Mouse (Mus musculus) embryo, embryonic 11 days (tissue): ENCODE results near the gene Prkn.

Experiments
- DNase-seq: peaks from one replicate; pipeline ENCODE4 v3.0.0-alpha.2; 2015

Prkn gene

GRCm38 (mm10) chr17:11867334-11868095, 1027.3 kb downstream of the Prkn start:
- no peak for DNase-seq

DNA sequence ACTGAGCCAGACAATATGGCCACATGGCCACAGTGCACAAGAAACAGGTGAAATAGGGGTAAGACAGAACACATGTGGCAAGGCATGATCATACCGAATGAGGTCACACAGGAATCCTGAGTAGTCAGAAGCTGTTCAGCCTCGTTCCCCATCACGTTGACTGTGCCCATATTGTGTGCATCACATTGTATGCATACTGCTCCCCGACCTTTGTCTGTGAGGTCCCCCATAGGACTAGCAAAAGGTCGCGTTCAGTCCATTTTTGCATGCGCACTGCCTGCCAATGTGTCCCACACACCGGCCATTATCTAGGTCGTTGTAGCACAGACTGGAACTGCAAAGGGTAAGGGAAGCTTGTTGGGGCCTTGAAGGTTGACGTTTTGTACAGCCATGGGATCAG, 1030.4 kb downstream of the Prkn start:
- DNase-seq: no peak

DNA sequence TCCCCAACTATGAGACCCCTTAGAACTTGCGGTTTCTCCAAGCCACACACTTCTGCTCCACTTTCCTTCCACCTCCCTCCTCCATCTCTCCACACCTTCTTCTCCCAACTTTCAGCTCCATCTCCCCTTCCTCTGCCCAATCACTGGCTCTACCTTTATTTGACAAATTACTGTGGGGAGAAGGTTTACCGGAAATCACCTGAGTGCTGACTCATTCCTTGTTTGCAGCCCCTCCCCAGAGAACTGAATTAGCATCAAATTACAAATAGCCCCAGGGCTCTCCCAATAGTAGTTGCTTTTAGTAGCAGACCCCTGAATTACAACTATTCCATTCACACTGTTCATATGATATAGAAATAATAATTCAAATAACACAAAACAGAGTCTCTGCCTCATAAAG, 1036.1 kb downstream of the Prkn start:
- no peak for DNase-seq

DNA sequence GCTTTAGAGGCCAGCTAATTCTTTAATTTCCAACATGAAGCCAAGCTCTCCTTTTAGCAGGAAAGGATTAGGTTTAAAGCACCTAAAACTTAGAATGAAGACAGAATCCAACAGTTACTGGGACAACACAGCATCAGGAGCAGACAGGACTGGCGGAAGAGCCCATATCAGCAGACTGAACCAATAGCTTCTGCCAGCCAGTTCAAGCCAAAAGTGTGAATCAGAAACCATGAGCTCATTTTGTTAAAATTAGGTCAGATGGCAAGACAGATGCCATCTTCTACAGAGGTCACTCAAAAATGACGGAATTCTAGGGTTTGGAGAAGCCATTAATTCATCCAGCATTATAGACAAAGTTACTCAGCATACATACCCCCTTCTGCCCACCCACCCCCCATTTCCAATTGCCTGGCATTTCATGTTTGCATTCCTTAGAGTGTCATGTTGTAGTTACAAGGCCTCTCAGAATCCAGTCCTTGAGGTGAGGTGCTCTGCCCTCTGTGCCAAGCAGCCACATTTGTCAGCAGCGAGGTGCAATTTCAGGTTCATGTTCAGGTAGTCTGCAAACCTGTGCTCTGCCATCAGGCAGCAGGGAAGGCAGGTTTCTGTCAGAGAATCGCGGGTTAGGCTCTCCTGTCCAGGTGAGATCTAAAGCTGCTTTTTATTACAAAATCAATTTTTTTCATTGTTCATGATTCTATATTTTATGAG, 1041.1 kb downstream of the Prkn start:
- DNase-seq: no peak

DNA sequence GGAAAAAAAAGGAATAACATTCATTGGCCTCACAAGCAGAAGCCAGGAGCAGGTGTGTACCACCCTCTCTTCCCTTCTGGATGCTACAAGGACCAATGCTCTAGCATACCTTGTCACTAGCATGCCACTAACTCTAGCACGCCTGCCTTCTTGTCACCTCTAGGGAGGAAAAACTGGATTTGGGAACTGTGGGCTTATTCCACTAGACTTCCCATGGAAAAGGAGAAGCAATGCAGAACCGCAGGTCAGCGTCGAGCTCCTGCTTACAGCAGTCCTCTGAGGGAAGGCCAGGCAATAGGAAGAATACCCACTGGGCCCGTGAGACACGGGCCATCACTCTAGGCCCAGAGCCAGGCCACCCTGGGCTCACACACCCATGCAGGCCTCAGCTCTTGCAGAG, 1045.4 kb downstream of the Prkn start:
- no peak for DNase-seq

DNA sequence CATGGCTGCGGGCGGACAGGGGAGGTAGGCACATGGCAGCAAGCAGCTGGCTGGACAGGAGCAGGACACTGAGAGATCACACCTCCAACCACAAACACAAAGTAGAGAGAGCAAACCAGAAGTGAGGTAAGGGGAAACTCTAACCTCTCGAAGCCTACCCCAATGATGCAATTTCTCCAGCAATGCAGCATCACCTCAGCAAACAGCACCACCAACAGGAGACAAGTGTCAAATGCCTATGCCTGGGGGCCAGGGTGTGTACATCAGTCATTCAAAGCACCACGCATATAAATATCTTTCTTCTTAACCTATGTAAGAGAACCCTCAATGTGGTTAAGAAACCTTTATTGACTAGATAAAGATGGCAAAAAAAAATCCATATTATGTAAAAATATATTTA, 1046.8 kb downstream of the Prkn start:
- DNase-seq: no peak

DNA sequence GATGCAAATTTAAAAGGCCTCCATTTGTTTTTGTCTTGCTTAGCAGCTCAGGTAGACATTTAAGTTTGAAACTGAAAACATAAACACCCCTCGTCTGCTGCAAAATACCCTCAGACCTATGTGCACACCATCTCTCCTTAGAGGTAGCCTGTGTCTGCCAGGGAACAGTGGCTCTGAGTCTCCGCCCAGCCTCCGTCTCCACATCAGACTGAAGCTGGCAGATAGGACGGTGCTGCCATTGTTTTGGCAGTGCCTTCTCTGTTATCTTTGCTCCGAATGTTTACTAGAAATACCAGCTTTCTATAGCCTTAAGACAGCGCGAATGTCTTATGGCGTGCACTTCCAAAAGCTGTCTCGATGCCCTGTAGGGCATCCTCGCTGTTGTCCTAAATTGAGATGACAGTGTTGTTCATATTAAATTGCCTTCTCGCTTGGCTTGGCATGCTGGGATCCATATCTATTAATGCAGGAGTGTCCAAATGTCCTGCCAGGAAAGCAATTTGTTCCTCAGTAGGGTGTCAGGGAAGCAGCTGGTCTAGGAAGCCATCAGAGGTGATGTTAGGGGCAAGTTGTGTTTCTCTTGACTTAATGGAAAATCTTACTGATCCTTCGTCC, 1047.5 kb downstream of the Prkn start:
- no peak for DNase-seq

GRCm38 (mm10) chr17:11888806-11889205, 1048.6 kb downstream of the Prkn start:
- no peak for DNase-seq

DNA sequence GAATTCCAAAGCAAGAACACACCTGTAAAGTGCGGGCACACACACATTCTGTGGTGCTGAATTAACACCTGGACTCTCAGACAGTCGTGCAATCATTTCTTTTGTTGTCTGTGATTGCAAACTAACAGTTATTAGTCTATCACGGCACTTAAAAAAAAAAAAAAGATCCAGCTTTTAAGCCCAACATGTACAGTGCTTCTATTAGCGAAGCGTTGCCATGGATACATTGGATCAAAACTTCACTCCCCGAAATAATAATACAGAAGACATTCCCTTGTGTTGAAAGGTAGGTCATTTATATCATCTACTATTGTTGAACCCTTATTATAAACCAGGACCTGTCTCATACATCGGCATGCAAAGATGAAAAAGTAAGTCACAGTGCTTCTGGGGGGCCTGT, 1060.1 kb downstream of the Prkn start:
- no peak for DNase-seq

DNA sequence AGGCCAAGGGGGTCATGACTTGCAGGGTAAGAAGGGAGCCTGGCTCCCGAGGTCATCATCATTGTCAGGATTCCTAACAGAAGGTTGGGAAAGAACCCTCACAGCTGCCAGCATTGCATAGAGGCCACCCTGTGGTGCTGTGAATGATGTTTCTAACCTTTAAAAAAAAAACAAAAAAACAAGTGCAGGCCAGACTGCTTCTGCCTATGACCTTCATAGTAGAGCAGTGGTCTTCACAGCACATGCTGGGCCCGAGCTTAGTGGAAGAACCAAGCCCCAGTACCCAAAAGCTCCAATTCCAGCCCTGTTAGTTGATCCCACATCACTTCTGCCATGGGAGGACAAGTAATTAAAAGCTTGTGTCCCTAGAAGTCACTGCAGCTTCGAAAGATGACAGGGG, 1061.5 kb downstream of the Prkn start:
- DNase-seq: no peak

DNA sequence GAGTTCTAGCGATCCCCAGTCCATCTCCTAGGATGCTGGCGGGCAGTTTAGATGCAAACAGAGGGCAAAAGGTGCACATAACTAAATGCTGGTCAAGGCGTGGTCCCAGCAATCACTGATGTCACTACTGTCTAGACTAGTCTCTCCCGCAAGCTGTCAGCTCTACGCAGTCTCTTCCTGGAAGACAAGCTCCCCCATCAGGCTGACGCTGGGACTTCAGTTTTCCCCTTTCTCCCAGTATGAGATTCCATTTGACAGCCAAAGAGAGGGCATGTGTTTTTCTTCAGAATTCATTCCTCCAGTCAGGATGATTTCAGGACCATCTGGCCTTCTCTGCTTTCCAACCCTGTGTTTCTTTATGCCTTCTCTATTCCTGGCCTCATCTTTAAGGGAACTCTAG, 1062.8 kb downstream of the Prkn start:
- DNase-seq: peak; percentile 42

DNA sequence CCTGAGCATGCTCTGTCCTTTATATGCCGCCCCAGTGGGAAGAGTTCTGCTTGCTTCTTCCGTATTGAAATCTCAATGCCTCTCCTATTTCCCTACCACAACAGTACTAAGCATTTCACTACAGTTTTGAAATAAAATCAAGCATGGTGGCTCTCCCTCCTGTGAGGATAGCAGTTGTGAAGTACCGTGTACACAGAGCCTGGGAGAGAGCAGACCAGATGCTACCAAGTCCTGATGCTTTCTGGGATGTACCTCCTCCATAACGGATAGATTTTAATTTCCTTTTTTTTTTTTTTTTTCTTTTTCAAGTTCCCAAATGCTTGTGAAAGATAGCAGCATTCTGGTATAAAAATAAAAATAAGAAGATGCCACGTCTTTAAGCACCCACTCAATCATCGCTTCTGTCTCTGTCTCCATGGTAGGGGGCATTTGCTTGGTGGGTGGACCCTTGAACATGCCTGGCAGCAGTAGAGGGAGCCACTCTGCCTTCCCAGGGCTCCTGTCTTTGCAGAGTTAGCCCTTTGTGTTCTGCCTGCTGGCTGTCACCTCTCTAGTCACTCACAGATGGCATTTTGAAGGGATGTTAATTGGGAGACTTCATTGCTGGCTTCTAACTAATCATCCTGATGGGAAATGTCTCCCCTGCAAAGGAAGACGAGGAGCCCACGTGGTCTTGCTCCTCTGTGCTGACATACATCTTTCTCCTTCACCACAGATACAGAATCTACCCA, 1070.6 kb downstream of the Prkn start:
- no peak for DNase-seq

DNA sequence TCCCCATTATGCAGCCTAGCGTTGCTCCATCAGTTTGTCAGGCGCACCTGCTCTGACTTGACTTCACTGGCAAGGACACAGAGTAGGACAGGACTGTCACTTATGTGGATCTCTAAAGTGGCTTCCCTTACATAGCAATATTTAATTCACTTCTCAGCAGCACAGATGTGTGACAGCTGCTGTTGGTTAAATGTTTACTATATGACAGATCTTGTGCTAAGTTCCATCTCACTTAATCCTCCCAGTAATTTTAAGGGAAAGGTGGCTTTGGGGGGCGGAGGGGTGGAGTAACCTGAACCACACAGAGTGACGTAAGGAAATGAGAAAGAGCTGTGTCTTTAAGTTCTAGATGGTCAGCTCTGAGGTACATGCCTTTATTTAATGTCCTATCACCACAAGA, 1072.0 kb downstream of the Prkn start:
- DNase-seq: no peak

- peak; percentile 80 for DNase-seq
These were observed 1072.7 kb downstream of the Prkn start for GRCm38 (mm10) chr17:11912872-11913365.

DNA sequence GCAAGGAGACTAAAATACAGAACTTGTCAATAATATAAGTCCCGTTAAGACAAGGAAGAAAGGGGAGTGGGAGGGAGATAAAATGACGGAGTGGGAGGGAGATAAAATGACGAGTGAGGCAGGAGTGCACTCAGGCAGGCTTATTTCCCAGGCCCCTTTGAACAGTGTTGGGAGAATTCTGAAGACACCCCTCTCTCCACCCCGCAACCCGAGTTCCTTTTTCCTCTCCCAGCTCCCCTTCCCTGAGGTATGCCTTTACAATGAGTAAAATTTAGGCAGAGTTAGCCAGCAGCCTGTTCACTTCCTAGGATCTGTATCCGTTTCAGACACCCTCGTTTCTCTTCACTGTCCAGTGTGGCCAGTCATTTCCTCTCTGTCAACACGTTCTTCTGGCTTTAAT, 1073.4 kb downstream of the Prkn start:
- DNase-seq: no peak

DNA sequence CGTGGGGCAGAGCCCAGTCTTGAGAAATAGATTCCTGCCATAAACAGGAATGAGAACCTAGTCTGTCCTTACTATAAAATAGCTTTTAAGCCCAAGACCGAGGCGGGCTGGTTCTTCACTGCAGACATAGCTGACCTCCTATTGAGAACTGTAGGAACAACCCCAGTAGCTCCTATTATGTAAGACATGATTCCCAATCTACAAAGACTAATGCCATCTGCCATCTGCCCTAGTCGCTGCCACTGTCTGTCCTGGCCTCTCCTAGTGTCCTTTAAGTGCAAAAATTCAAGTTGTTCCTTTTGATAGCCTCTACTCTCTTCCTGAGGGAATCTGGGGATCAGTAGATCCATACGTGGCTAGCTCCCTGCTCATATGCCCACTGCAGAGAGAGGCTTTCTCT, 1074.3 kb downstream of the Prkn start:
- no peak for DNase-seq

- peak; percentile 67 for DNase-seq
These were observed 1078.1 kb downstream of the Prkn start for GRCm38 (mm10) chr17:11918123-11918801.

GRCm38 (mm10) chr17:11919581-11919980, 1079.4 kb downstream of the Prkn start:
- DNase-seq: no peak

DNA sequence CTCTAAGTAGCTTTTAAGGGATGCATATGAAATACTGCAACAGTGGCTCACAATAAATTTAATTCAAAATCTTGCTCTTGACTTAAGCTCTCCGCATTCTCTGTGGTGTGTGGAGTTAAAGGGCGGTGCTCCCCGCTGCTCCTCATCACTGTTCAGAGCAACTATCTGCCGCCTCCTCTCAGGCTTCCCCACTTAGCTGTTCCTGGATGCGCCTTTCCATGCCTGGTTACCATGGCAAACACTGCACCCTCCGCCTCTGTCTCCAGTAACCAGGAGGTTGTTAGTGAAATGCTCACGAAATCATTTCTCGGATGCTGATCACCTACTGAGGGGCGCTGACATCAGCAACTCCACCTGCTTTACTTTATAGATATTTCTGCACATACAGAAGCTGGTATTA, 1080.8 kb downstream of the Prkn start:
- DNase-seq: no peak

GRCm38 (mm10) chr17:11923989-11924388, 1083.8 kb downstream of the Prkn start:
- no peak for DNase-seq

DNA sequence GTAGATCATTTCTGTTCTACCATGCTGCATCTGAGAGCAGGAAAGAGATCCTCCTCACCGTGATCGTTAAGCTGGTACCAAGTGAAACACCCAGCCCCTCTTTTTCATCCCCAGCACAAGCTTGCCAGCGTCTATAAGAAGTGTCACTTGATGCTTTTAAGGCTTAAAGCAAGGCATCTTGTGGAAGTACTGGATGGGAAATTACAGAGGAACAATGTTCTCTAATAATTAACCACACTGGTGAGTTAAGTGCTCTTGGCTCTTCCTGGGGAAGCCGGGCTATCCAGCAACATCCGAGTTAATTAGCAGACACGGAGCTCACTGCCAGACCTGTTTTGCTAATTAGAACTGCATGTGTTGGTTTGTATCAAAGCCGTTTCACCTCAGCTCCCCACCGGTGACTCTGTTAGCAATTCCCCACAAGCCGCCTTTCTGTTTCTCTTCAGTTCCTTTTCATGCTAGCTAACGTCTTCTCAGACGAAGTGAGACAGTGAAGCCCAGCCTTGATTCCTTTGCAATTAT, 1086.7 kb downstream of the Prkn start:
- no peak for DNase-seq

DNA sequence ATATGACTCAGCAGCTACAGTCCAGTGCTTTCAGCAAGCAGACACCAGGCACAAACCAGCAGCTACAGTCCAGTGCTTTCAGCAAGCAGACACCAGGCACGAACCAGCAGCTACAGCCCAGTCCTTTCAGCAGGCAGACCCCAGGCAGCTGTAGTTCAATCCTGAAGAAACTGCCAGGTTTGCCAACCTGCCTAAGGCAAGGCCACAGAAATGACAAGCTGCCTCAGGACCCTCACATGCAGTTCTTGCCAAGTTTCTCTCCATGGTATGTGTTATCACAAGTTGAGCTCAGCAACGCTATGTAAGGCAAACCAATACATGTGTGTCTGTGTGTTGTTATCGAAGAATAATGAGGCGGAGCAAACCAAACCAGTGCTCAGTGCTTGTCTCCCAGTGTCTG, 1091.5 kb downstream of the Prkn start:
- no peak for DNase-seq
